Mouse (Mus musculus): ENCODE measurements around the gene Csrp2.
A peak's percentile ranks its signal among the peaks of the same experiment; 100 is the strongest.

Csrp2 gene

GRCm38 (mm10) chr10:110931913-110932560 is 12.4 kb downstream of the Csrp2 start:
- DNase-seq, result peak in 1 of 2 experiments; percentile 39

GRCm38 (mm10) chr10:110933584-110933983 is 14.0 kb downstream of the Csrp2 start:
- no peak for DNase-seq

- no peak for DNase-seq
Observed at GRCm38 (mm10) chr10:110935081-110935480, 15.5 kb downstream of the Csrp2 start.

- DNase-seq, result no peak
Observed at GRCm38 (mm10) chr10:110935669-110936068, 16.1 kb downstream of the Csrp2 start.

- DNase-seq, result no peak
Observed at GRCm38 (mm10) chr10:110938361-110938760, 18.8 kb downstream of the Csrp2 start.

GRCm38 (mm10) chr10:110938841-110939549 is 19.4 kb downstream of the Csrp2 start:
- DNase-seq, result no peak

- no peak for DNase-seq
Observed at GRCm38 (mm10) chr10:110939717-110940116, 20.1 kb downstream of the Csrp2 start.

GRCm38 (mm10) chr10:110940740-110941398 is 21.3 kb downstream of the Csrp2 start:
- no peak for DNase-seq

GRCm38 (mm10) chr10:110941968-110942367 is 22.4 kb downstream of the Csrp2 start:
- no peak for DNase-seq

GRCm38 (mm10) chr10:110942806-110943205 is 23.2 kb downstream of the Csrp2 start:
- DNase-seq, result no peak

GRCm38 (mm10) chr10:110944175-110944574 is 24.6 kb downstream of the Csrp2 start:
- DNase-seq, result no peak

GRCm38 (mm10) chr10:110945966-110946365 is 26.4 kb downstream of the Csrp2 start:
- no peak for DNase-seq

- no peak for DNase-seq
Observed at GRCm38 (mm10) chr10:110947574-110947973, 28.0 kb downstream of the Csrp2 start.

GRCm38 (mm10) chr10:110951112-110951511 is 31.5 kb downstream of the Csrp2 start:
- no peak for DNase-seq

- no peak for DNase-seq
Observed at GRCm38 (mm10) chr10:110951748-110952147, 32.2 kb downstream of the Csrp2 start.

GRCm38 (mm10) chr10:110952271-110952670 is 32.7 kb downstream of the Csrp2 start:
- DNase-seq, result no peak

- no peak for DNase-seq
Observed at GRCm38 (mm10) chr10:110952937-110953451, 33.4 kb downstream of the Csrp2 start.

GRCm38 (mm10) chr10:110958879-110959278 is 39.3 kb downstream of the Csrp2 start:
- no peak for DNase-seq

GRCm38 (mm10) chr10:110959781-110960180 is 40.2 kb downstream of the Csrp2 start:
- DNase-seq, result no peak

- no peak for DNase-seq
Observed at GRCm38 (mm10) chr10:110960841-110961240, 41.3 kb downstream of the Csrp2 start.

GRCm38 (mm10) chr10:110962172-110962571 is 42.6 kb downstream of the Csrp2 start:
- DNase-seq, result no peak

GRCm38 (mm10) chr10:110971044-110971443 is 51.5 kb downstream of the Csrp2 start:
- DNase-seq, result no peak

GRCm38 (mm10) chr10:110971483-110971882 is 51.9 kb downstream of the Csrp2 start:
- DNase-seq, result no peak

- DNase-seq, result no peak
Observed at GRCm38 (mm10) chr10:110971998-110972397, 52.4 kb downstream of the Csrp2 start.
